Mouse (Mus musculus): ENCODE measurements around the gene Myo1e. TPM values are rescaled to one million over a fixed set of nuclear protein-coding genes. Genes with fewer than 3 reads are reported as not detected.

Myo1e gene
- polyA plus RNA-seq, 1 experiment from 2014 or later, result 17.6 TPM

- no peaks in the 10 kb centered on the region for H3K9me3 ChIP-seq
- 92% methylated on average over 2 of the region's 2 CpGs for WGBS
- no peak overlapping the region for H3K27ac ChIP-seq (replicated peaks)
- H3K27me3 ChIP-seq (replicated peaks; ENCODE audit: low read depth, poor library complexity, severe bottlenecking), result no peaks in the 10 kb centered on the region
- H3K36me3 ChIP-seq (replicated peaks), result peaks cover 62% of the 10 kb centered on the region
- no peak for DNase-seq (ENCODE audit: low spot score)
- peaks cover 11% of the 10 kb centered on the region for H3K4me1 ChIP-seq
- no peak overlapping the region for H3K4me3 ChIP-seq
Observed at GRCm38 (mm10) chr9:70422661-70423060, 215.5 kb downstream of the Myo1e start.

GRCm38 (mm10) chr9:70439959-70440358 is 232.8 kb downstream of the Myo1e start:
- no peaks in the 10 kb centered on the region for H3K9me3 ChIP-seq
- H3K4me1 ChIP-seq, result no peaks in the 10 kb centered on the region
- 91% methylated on average over 4 of the region's 4 CpGs for WGBS
- no peak for DNase-seq (ENCODE audit: low spot score)
- H3K27me3 ChIP-seq (replicated peaks; ENCODE audit: low read depth, poor library complexity, severe bottlenecking), result no peaks in the 10 kb centered on the region
- H3K36me3 ChIP-seq (replicated peaks), result peaks cover 98% of the 10 kb centered on the region
- H3K4me3 ChIP-seq, result no peak overlapping the region
- H3K27ac ChIP-seq (replicated peaks), result no peak overlapping the region

GRCm38 (mm10) chr9:70449072-70449471 is 241.9 kb downstream of the Myo1e start:
- WGBS, result 94% methylated on average over 5 of the region's 5 CpGs
- Histone ChIP-seq H3K36me3 (replicated peaks) (peaks cover 90% of the 10 kb centered on the region), H3K27me3 (replicated peaks; ENCODE audit: low read depth, poor library complexity, severe bottlenecking) (no peaks in the 10 kb centered on the region), H3K4me1 (no peaks in the 10 kb centered on the region), H3K27ac (replicated peaks) (no peak overlapping the region), H3K9me3 (no peaks in the 10 kb centered on the region), H3K4me3 (no peak overlapping the region)
- DNase-seq (ENCODE audit: low spot score), result no peak

Small RNA genes within 50 kb of the gene (microRNA-seq; reads per million reads assigned to microRNA genes)
- 6.7 reads per million, percentile 17 among the genes with 10 or more reads in this experiment for gene Mir5626

Other genes with a start within 250 kb of the Myo1e start
- gene Bnip2, start 217.9 kb upstream of the Myo1e start, polyA plus RNA-seq (2016; fragmentation: Nextera tagmentation; extraction: Ambion mirVana), result 108 and 109 TPM in 2 replicates
- 180 and 196 TPM in 2 replicates for gene Gtf2a2, start 194.8 kb upstream of the Myo1e start, polyA plus RNA-seq (2016; fragmentation: Nextera tagmentation; extraction: Ambion mirVana)
- gene Gcnt3, start 169.3 kb upstream of the Myo1e start, polyA plus RNA-seq (2016; fragmentation: Nextera tagmentation; extraction: Ambion mirVana), result 0.05 TPM in 1 of 2 replicates, not detected in the other
- gene Fam81a, start 64.8 kb upstream of the Myo1e start, polyA plus RNA-seq (2016; fragmentation: Nextera tagmentation; extraction: Ambion mirVana), result 1.9 and 2.6 TPM in 2 replicates
- gene Ccnb2, start 214.2 kb downstream of the Myo1e start, polyA plus RNA-seq (2016; fragmentation: Nextera tagmentation; extraction: Ambion mirVana), result 215 and 225 TPM in 2 replicates